Comparison of ENCODE assay signal across 8 mouse cellular contexts in genomic region chr13:56438211-56439075, GRCm38 (mm10). TPM values are rescaled to one million over a fixed set of nuclear protein-coding genes. Genes with fewer than 3 reads are reported as not detected.
A peak's percentile ranks its signal among the peaks of the same experiment; 100 is the strongest.
DNase-seq lines count a peak whose midpoint lies in the region; ATAC-seq lines count a peak whose summit lies in the region.

TSS of gene Slc25a48 (plus strand) at chr13:56438355.

- peak within 1 kb of the TSS; percentile 61 for H3K4me2 ChIP-seq in hindbrain, embryonic 15.5 days
- H3K4me2 ChIP-seq in midbrain, embryonic 16.5 days (ENCODE audit: low read length), result peak within 1 kb of the TSS; percentile 66

- H3K4me3 ChIP-seq in hindbrain, embryonic 15.5 days, result peak within 1 kb of the TSS; percentile 33
- peak within 1 kb of the TSS; percentile 35 for H3K4me3 ChIP-seq in midbrain, embryonic 16.5 days (ENCODE audit: low read depth, low read length)

- DNase-seq in right cerebral cortex, adult 18-20 months, result peak; percentile 39
- no peak for DNase-seq in right cerebral cortex, postnatal 4 days
- DNase-seq in liver (peak; percentile 26), MN1 (ENCODE audit: low spot score) (no peak)
- no peak for DNase-seq in cerebellum, postnatal 4 days (ENCODE audit: low spot score in 2 of 2)

- no peak within 1 kb of the TSS for H3K27ac ChIP-seq in hindbrain, embryonic 15.5 days (replicated peaks)
- H3K27ac ChIP-seq in midbrain, embryonic 16.5 days (ENCODE audit: low read length), result no peak within 1 kb of the TSS

- H3K27me3 ChIP-seq in hindbrain, embryonic 15.5 days, result peaks cover 59% of the 10 kb centered on the region
- H3K27me3 ChIP-seq in midbrain, embryonic 16.5 days (ENCODE audit: control insufficient read depth, insufficient read depth, low read depth, low read length), result peaks cover 47% of the 10 kb centered on the region

- no peaks in the 10 kb centered on the region for H3K36me3 ChIP-seq in hindbrain, embryonic 15.5 days
- no peaks in the 10 kb centered on the region for H3K36me3 ChIP-seq in midbrain, embryonic 16.5 days (ENCODE audit: control insufficient read depth, insufficient read depth, low read length)

- 3% methylated on average over 51 of the region's 51 CpGs for WGBS in hindbrain, embryonic 15.5 days
- 5% methylated on average over 51 of the region's 51 CpGs for WGBS in midbrain, embryonic 16.5 days

- peak; percentile 39; the same call in 1 of the 2 replicates for ATAC-seq in erythroid progenitor cell, adult 5-6 weeks (replicated peaks; ENCODE audit: low FRiP score, poor library complexity, severe bottlenecking)
- no peak for ATAC-seq in hindbrain, embryonic 15.5 days (ENCODE audit: low FRiP score, low read depth)
- no peak for ATAC-seq in midbrain, embryonic 16.5 days

- no peaks in the 10 kb centered on the region for H3K9me3 ChIP-seq in hindbrain, embryonic 15.5 days
- H3K9me3 ChIP-seq in midbrain, embryonic 16.5 days (replicated peaks; ENCODE audit: control insufficient read depth, low read length, poor library complexity, severe bottlenecking), result no peaks in the 10 kb centered on the region

- H3K9ac ChIP-seq in hindbrain, embryonic 15.5 days, result no peak within 1 kb of the TSS
- H3K9ac ChIP-seq in midbrain, embryonic 16.5 days (ENCODE audit: low read depth, low read length), result 0 out of 2 replicates have a peak within 1 kb of the TSS, but pooled peaks have one; percentile 38

- H3K4me1 ChIP-seq in hindbrain, embryonic 15.5 days (replicated peaks), result peaks cover 24% of the 10 kb centered on the region
- peaks cover 8% of the 10 kb centered on the region; the same call in 1 of the 2 replicates for H3K4me1 ChIP-seq in midbrain, embryonic 16.5 days (ENCODE audit: control insufficient read depth, insufficient read depth, low read length)

RNA-seq across cellular contexts. Expression of gene Slc25a48, which starts in this region (rescaled TPM):
- total RNA-seq in erythroid progenitor cell, adult 5-6 weeks (2015; ENCODE audit: low replicate concordance), result not detected in 2 replicates
- not detected in 2 replicates for total RNA-seq in erythroid progenitor cell, adult 5-6 weeks (2017; ENCODE audit: low replicate concordance)
- polyA plus RNA-seq in hindbrain, embryonic 15.5 days (2015; fragmentation: Nextera tagmentation; extraction: Ambion mirVana), result not detected in 2 replicates
- not detected in 2 replicates for polyA plus RNA-seq in midbrain, embryonic 16.5 days (2015; fragmentation: Nextera tagmentation; extraction: Ambion mirVana)

Comparison
In these comparisons a context has a peak if more than half of its experiments do, and no peak if none do; other contexts are left out.
1. DNase-seq: peak in right cerebral cortex, adult 18-20 months (single experiment) and liver (single experiment); none in right cerebral cortex, postnatal 4 days (single experiment), cerebellum, postnatal 4 days (0 of 2) and MN1 (single experiment).
2. Peak in ATAC-seq in erythroid progenitor cell, adult 5-6 weeks; RNA of the gene not detected or under 1 TPM.